Mouse (Mus musculus) bone marrow macrophage, adult 2 months (primary cell): Measurements from ENCODE around the gene Tppp3. TPM values are rescaled to one million over a fixed set of nuclear protein-coding genes. Genes with fewer than 3 reads are reported as not detected.

Experiments
- H3K27ac ChIP-seq: 2 replicates; pipeline ENCODE4 v1.5.1; 2012; ENCODE audit warnings: low read depth, low read length; ENCODE audit not compliant: insufficient read depth
- H3K4me1 ChIP-seq: 2 replicates; pipeline ENCODE4 v1.6.1; 2012; ENCODE audit warnings: low read length; ENCODE audit not compliant: control insufficient read depth, insufficient read depth
- H3K4me3 ChIP-seq: 2 replicates; pipeline ENCODE4 v1.5.1; 2012; ENCODE audit warnings: mild to moderate bottlenecking, low read length, moderate library complexity; ENCODE audit not compliant: insufficient read depth
- CTCF ChIP-seq: IDR thresholded peaks from 2 replicates; pipeline ENCODE4 v1.5.1; 2012; ENCODE audit warnings: low read depth, mild to moderate bottlenecking, low read length, moderate library complexity
- POLR2A ChIP-seq: IDR thresholded peaks from 2 replicates; pipeline ENCODE4 v1.6.1; 2012; ENCODE audit warnings: mild to moderate bottlenecking, low read depth, low read length, borderline replicate concordance
- polyA plus RNA-seq: library from polyadenylated mRNA; stranded (reverse); fragments of >200 nt; gene quantifications from 2 replicates; pipeline ENCODE4 v1.2.4, GENCODE M21; 2012; ENCODE audit not compliant: missing spikeins, insufficient read depth, insufficient read length

The Tppp3 gene
- polyA plus RNA-seq, 1 experiment, result 1.6 TPM

GRCm38 (mm10) chr8:105509997-105510735 is 38.8 kb upstream of the Tppp3 start:
- TF ChIP-seq POLR2A, result no peak
- no peak for TF ChIP-seq CTCF
- H3K27ac ChIP-seq, result no peak overlapping the region
- H3K4me3 ChIP-seq, result no peak overlapping the region
- H3K4me1 ChIP-seq, result peaks cover 22% of the 10 kb centered on the region

- Histone ChIP-seq H3K4me1 (peaks cover 26% of the 10 kb centered on the region), H3K4me3 (no peak overlapping the region), H3K27ac (no peak overlapping the region)
- TF ChIP-seq CTCF (no peak), POLR2A (no peak)
Observed at GRCm38 (mm10) chr8:105508758-105509157, 37.4 kb upstream of the Tppp3 start.

GRCm38 (mm10) chr8:105506977-105507376 is 35.7 kb upstream of the Tppp3 start:
- H3K4me1 ChIP-seq, result peaks cover 28% of the 10 kb centered on the region
- no peak overlapping the region for H3K4me3 ChIP-seq
- no peak for TF ChIP-seq POLR2A
- no peak for TF ChIP-seq CTCF
- H3K27ac ChIP-seq, result no peak overlapping the region

- TF ChIP-seq POLR2A, result no peak
- no peak for TF ChIP-seq CTCF
- peak overlapping the region; percentile 28; the same call in 1 of the 2 replicates for H3K27ac ChIP-seq
- H3K4me3 ChIP-seq, result no peak overlapping the region
- peaks cover 24% of the 10 kb centered on the region for H3K4me1 ChIP-seq
Observed at GRCm38 (mm10) chr8:105504617-105505016, 33.3 kb upstream of the Tppp3 start.

- no peak for TF ChIP-seq POLR2A
- no peak for TF ChIP-seq CTCF
- peak overlapping the region; percentile 40 for H3K4me3 ChIP-seq
- peaks cover 32% of the 10 kb centered on the region for H3K4me1 ChIP-seq
- peak overlapping the region; percentile 1; the same call in 1 of the 2 replicates for H3K27ac ChIP-seq
Observed at GRCm38 (mm10) chr8:105499787-105500186, 28.5 kb upstream of the Tppp3 start.

- peaks cover 20% of the 10 kb centered on the region for H3K4me1 ChIP-seq
- H3K4me3 ChIP-seq, result peak within 1 kb of the TSS; percentile 78
- H3K27ac ChIP-seq, result no peak within 1 kb of the TSS
- TF ChIP-seq POLR2A (no peak), CTCF (peak; percentile 8; the same call in 1 of the 2 replicates)
Observed at GRCm38 (mm10) chr8:105496439-105497180, 25.3 kb upstream of the Tppp3 start, which contains the start of gene Zdhhc1. Gene Zdhhc1 (minus strand): TSS chr8:105496902.

GRCm38 (mm10) chr8:105495350-105496302 is 24.3 kb upstream of the Tppp3 start:
- H3K4me3 ChIP-seq, result peak overlapping the region; percentile 78
- H3K27ac ChIP-seq, result no peak overlapping the region
- no peak for TF ChIP-seq POLR2A
- TF ChIP-seq CTCF, result no peak
- H3K4me1 ChIP-seq, result peaks cover 20% of the 10 kb centered on the region

GRCm38 (mm10) chr8:105494566-105494965 is 23.2 kb upstream of the Tppp3 start:
- peaks cover 16% of the 10 kb centered on the region for H3K4me1 ChIP-seq
- H3K4me3 ChIP-seq, result no peak overlapping the region
- no peak overlapping the region for H3K27ac ChIP-seq
- no peak for TF ChIP-seq POLR2A
- TF ChIP-seq CTCF, result no peak

GRCm38 (mm10) chr8:105493495-105493894 is 22.2 kb upstream of the Tppp3 start:
- H3K4me3 ChIP-seq, result no peak overlapping the region
- H3K4me1 ChIP-seq, result peaks cover 12% of the 10 kb centered on the region
- no peak for TF ChIP-seq CTCF
- no peak for TF ChIP-seq POLR2A
- H3K27ac ChIP-seq, result no peak overlapping the region

- no peak for TF ChIP-seq POLR2A
- no peak for TF ChIP-seq CTCF
- Histone ChIP-seq H3K4me1 (no peaks in the 10 kb centered on the region), H3K27ac (no peak overlapping the region), H3K4me3 (no peak overlapping the region)
Observed at GRCm38 (mm10) chr8:105489281-105489680, 18.0 kb upstream of the Tppp3 start.
